Mouse (Mus musculus): ENCODE data around the gene Denr. TPM values are rescaled to one million over a fixed set of nuclear protein-coding genes. Genes with fewer than 3 reads are reported as not detected.

Denr gene
- total RNA-seq, 2 experiments from 2014 or later = 40.8 to 47.0 TPM

- DNase-seq = no peak
- intact Hi-C loops (cut with DNase I) = no loop called here
Measured at GRCm38 (mm10) chr5:123964208-123964607, 57.2 kb downstream of the Denr start.

- no peak for DNase-seq
- intact Hi-C loops (cut with DNase I) = no loop called here
Measured at GRCm38 (mm10) chr5:123966759-123967158, 59.8 kb downstream of the Denr start.

- intact Hi-C loops (cut with DNase I) = no loop called here
- no peak for DNase-seq
Measured at GRCm38 (mm10) chr5:123968468-123968867, 61.5 kb downstream of the Denr start.

- intact Hi-C loops (cut with DNase I) = no loop called here
Measured at GRCm38 (mm10) chr5:123969216-123969615, 62.2 kb downstream of the Denr start.

GRCm38 (mm10) chr5:123970576-123970975 lies 63.6 kb downstream of the Denr start:
- intact Hi-C loops (cut with DNase I) = no loop called here
- DNase-seq = no peak

More at GRCm38 (mm10) chr5:123969216-123969615, 62.2 kb downstream of the Denr start:
- DNase-seq = no peak

- DNase-seq = no peak
- intact Hi-C loops (cut with DNase I) = loop anchor here (2.0 kb wide), 1 partner anchor 24 kb away; no protein-coding TSS in a partner anchor
Measured at GRCm38 (mm10) chr5:123972453-123972852, 65.5 kb downstream of the Denr start.

GRCm38 (mm10) chr5:123973299-123974178 lies 66.6 kb downstream of the Denr start, which contains the start of gene Hip1r:
Gene Hip1r (plus strand): TSS chr5:123973628.
- intact Hi-C loops (cut with DNase I) = loop anchor here (2.0 kb wide), 2 partner anchors 19 to 25 kb away; no protein-coding TSS in a partner anchor
- peak; percentile 81 to 83 for DNase-seq

- intact Hi-C loops (cut with DNase I) = loop anchor here (2.0 kb wide), 1 partner anchor 19 kb away; no protein-coding TSS in a partner anchor
- DNase-seq = peak; percentile 43 to 47
Measured at GRCm38 (mm10) chr5:123974179-123974485, 67.2 kb downstream of the Denr start.

- intact Hi-C loops (cut with DNase I) = loop anchor here (2.0 kb wide), 1 partner anchor 18 kb away; no protein-coding TSS in a partner anchor
- DNase-seq = no peak
Measured at GRCm38 (mm10) chr5:123974616-123975111, 67.7 kb downstream of the Denr start.

- intact Hi-C loops (cut with DNase I) = loop anchor here (2.0 kb wide), 1 partner anchor 17 kb away; no protein-coding TSS in a partner anchor
- peak in 1 of 2 experiments; percentile 9 for DNase-seq
Measured at GRCm38 (mm10) chr5:123975668-123976180, 68.7 kb downstream of the Denr start.

GRCm38 (mm10) chr5:123977231-123977630 lies 70.3 kb downstream of the Denr start:
- intact Hi-C loops (cut with DNase I) = no loop called here
- DNase-seq = no peak

- intact Hi-C loops (cut with DNase I) = no loop called here
- peak in 1 of 2 experiments; percentile 2 for DNase-seq
Measured at GRCm38 (mm10) chr5:123978131-123978530, 71.2 kb downstream of the Denr start.

Other genes with a start within 250 kb of the Denr start
- gene Clip1, start 222.6 kb upstream of the Denr start, total RNA-seq (2021) = 100 to 1,000 TPM; 118 to 125 TPM
- gene Zcchc8, start 186.1 kb upstream of the Denr start, total RNA-seq (2021) = 10 to 100 TPM; 30.9 to 35.7 TPM
- gene Rsrc2, start 157.8 kb upstream of the Denr start, total RNA-seq (2021) = 10 to 100 TPM; 48.9 to 50.9 TPM
- gene Kntc1, start 157.5 kb upstream of the Denr start, total RNA-seq (2021) = 1 to 10 TPM; 3.4 to 4.9 TPM
- under 1 TPM; 0.17 to 0.19 TPM for gene Hcar2, start 41.7 kb upstream of the Denr start, total RNA-seq (2021)
- gene Hcar1, start 27.2 kb upstream of the Denr start, total RNA-seq (2021) = under 1 TPM; 0.54 to 0.79 TPM
- gene Gm43518, start 20.2 kb downstream of the Denr start, total RNA-seq (2021) = under 1 TPM; 0.71 to 0.76 TPM
- 1 to 10 TPM; 1.7 to 2.2 TPM for gene Ccdc62, start 23.5 kb downstream of the Denr start, total RNA-seq (2021)
- 10 to 100 TPM; 23.2 to 25.0 TPM for gene Hip1r, start 66.5 kb downstream of the Denr start, total RNA-seq (2021)
- gene Vps37b, start 125.1 kb downstream of the Denr start, total RNA-seq (2021) = 10 to 100 TPM; 22.2 to 22.7 TPM
- gene Abcb9, start 188.6 kb downstream of the Denr start, total RNA-seq (2021) = 1 to 10 TPM; 7.8 to 9.9 TPM
- 10 to 100 TPM; 13.0 to 13.3 TPM for gene Ogfod2, start 205.1 kb downstream of the Denr start, total RNA-seq (2021)
- gene Arl6ip4, start 208.9 kb downstream of the Denr start, total RNA-seq (2021) = 10 to 100 TPM; 42.1 to 49.0 TPM

Data from heart, postnatal 14 days (tissue).